Mouse (Mus musculus) kidney, adult 2 months (tissue): ENCODE measurements at regions not wholly inside any gene's neighbourhood (a gene's known extent, or its start where the extent isn't known, plus 50 kb on each side); places are given as distances from the start of the nearest gene placed in this dataset.
"Not testable (repeated sequence)": the region's sequence is repeated elsewhere in the genome, so short reads cannot be mapped to it uniquely, and the experiment has no call there.

ENCODE experiments used
- DNase-seq: peaks from one replicate; pipeline ENCODE4 v3.0.0; 2021
- H3K27ac ChIP-seq: fragments of 200-500 bp; 2 replicates; pipeline ENCODE4 v1.5.1; 2012; ENCODE audit warnings: low read depth, low read length, control low read depth, inconsistent platforms; ENCODE audit not compliant: insufficient read depth
- H3K27me3 ChIP-seq: fragments of 200-500 bp; replicated peaks from 2 replicates; pipeline ENCODE4 v1.6.1; 2012; ENCODE audit warnings: mild to moderate bottlenecking, moderate library complexity, low read length, inconsistent platforms; ENCODE audit not compliant: control insufficient read depth, insufficient read depth
- H3K36me3 ChIP-seq: fragments of 200-500 bp; 2 replicates; pipeline ENCODE4 v1.6.1; 2012; ENCODE audit warnings: mild to moderate bottlenecking, moderate library complexity, low read length, inconsistent platforms; ENCODE audit not compliant: control insufficient read depth, insufficient read depth
- H3K4me1 ChIP-seq: fragments of 200-500 bp; 2 replicates; pipeline ENCODE4 v1.6.1; 2011; ENCODE audit warnings: low read length; ENCODE audit not compliant: control insufficient read depth, insufficient read depth
- H3K4me3 ChIP-seq: fragments of 200-500 bp; 2 replicates; pipeline ENCODE4 v1.5.1; 2011; ENCODE audit warnings: mild to moderate bottlenecking, low read depth, low read length, control low read depth; ENCODE audit not compliant: insufficient read depth
- CTCF ChIP-seq: fragments of 200-500 bp; conservative IDR thresholded peaks from 2 replicates; pipeline ENCODE4 v1.5.1; 2011; ENCODE audit warnings: low read depth, mild to moderate bottlenecking, control low read depth, low read length, moderate library complexity, mixed read lengths; ENCODE audit not compliant: insufficient read depth, insufficient read length
- POLR2A ChIP-seq: fragments of 200-500 bp; IDR thresholded peaks from one replicate; pipeline ENCODE4 v1.6.1; 2011; ENCODE audit warnings: low read depth, low read length, control low read depth
- WGBS: fragments of 180-500 bp; shearing (Covaris S2); methylation state at CpG from one replicate; pipeline ENCODE4 v1.1.7; 2018; 5-methylcytosine and 5-hydroxymethylcytosine counted together

GRCm38 (mm10) chr10:85731163-85731562, 98.1 kb upstream of the Pwp1 start:
- not testable (repeated sequence) for H3K4me3 ChIP-seq, H3K27ac ChIP-seq, H3K4me1 ChIP-seq, H3K27me3 ChIP-seq, H3K36me3 ChIP-seq, DNase-seq
- WGBS = 91% methylated on average over 3 of the region's 4 CpGs

GRCm38 (mm10) chr10:85731796-85732388, 97.4 kb upstream of the Pwp1 start:
- peak; percentile 15 for DNase-seq
- H3K4me3 ChIP-seq, H3K27ac ChIP-seq, H3K4me1 ChIP-seq, H3K27me3 ChIP-seq, H3K36me3 ChIP-seq: not testable (repeated sequence)
- 40% methylated on average over 13 of the region's 13 CpGs for WGBS

GRCm38 (mm10) chr10:85737796-85738195, 91.5 kb upstream of the Pwp1 start:
- Histone ChIP-seq H3K27ac (no peak overlapping the region), H3K27me3 (no peaks in the 10 kb centered on the region), H3K36me3 (no peaks in the 10 kb centered on the region), H3K4me1 (0 out of 2 replicates have a peak, but pooled peaks cover 2% of the 10 kb centered on the region), H3K4me3 (no peak overlapping the region)
- TF ChIP-seq POLR2A = no peak
- no peak for TF ChIP-seq CTCF
- 89% methylated on average over 1 of the region's 1 CpGs for WGBS
- DNase-seq = no peak

GRCm38 (mm10) chr10:85739008-85739407, 90.3 kb upstream of the Pwp1 start:
- WGBS = 37% methylated on average over 3 of the region's 3 CpGs
- Histone ChIP-seq H3K27ac (no peak overlapping the region), H3K4me1 (0 out of 2 replicates have a peak, but pooled peaks cover 2% of the 10 kb centered on the region), H3K36me3 (no peaks in the 10 kb centered on the region), H3K4me3 (no peak overlapping the region), H3K27me3 (no peaks in the 10 kb centered on the region)
- TF ChIP-seq POLR2A (no peak), CTCF (no peak)
- DNase-seq = no peak

- H3K36me3 ChIP-seq, DNase-seq, H3K27me3 ChIP-seq, H3K4me3 ChIP-seq, H3K27ac ChIP-seq, H3K4me1 ChIP-seq: not testable (repeated sequence)
These were observed 89.7 kb upstream of the Pwp1 start for GRCm38 (mm10) chr10:85739565-85739964.

GRCm38 (mm10) chr10:85741972-85742371, 87.3 kb upstream of the Pwp1 start:
- Histone ChIP-seq H3K27me3 (no peaks in the 10 kb centered on the region), H3K4me3 (no peak overlapping the region), H3K36me3 (no peaks in the 10 kb centered on the region), H3K4me1 (0 out of 2 replicates have a peak, but pooled peaks cover 2% of the 10 kb centered on the region), H3K27ac (no peak overlapping the region)
- WGBS = 79% methylated on average over 5 of the region's 5 CpGs
- DNase-seq = no peak
- TF ChIP-seq CTCF = no peak; the same call in 1 of the 2 replicates
- TF ChIP-seq POLR2A = no peak

GRCm38 (mm10) chr10:85745390-85745789, 83.9 kb upstream of the Pwp1 start:
- H3K27me3 ChIP-seq, H3K4me3 ChIP-seq, DNase-seq, H3K36me3 ChIP-seq, H3K4me1 ChIP-seq, H3K27ac ChIP-seq: not testable (repeated sequence)
- 63% methylated on average over 7 of the region's 7 CpGs for WGBS

GRCm38 (mm10) chr10:85745818-85746217, 83.5 kb upstream of the Pwp1 start:
- 62% methylated on average over 8 of the region's 8 CpGs for WGBS

GRCm38 (mm10) chr10:85749549-85749948, 79.7 kb upstream of the Pwp1 start:
- H3K36me3 ChIP-seq, H3K27me3 ChIP-seq, H3K27ac ChIP-seq, H3K4me1 ChIP-seq, H3K4me3 ChIP-seq, DNase-seq: not testable (repeated sequence)
- WGBS = 35% methylated on average over 2 of the region's 2 CpGs

More at GRCm38 (mm10) chr10:85745818-85746217, 83.5 kb upstream of the Pwp1 start:
- not testable (repeated sequence) for H3K4me1 ChIP-seq, H3K27me3 ChIP-seq, DNase-seq, H3K4me3 ChIP-seq, H3K36me3 ChIP-seq, H3K27ac ChIP-seq
